Mouse (Mus musculus) lung, postnatal 0 days (tissue): ENCODE results near the gene Ankrd44. TPM values are rescaled to one million over a fixed set of nuclear protein-coding genes. Genes with fewer than 3 reads are reported as not detected.

Experiments
- ATAC-seq: fragments of 200-750 bp; cut with Nextera tagmentation; 2 replicates; pipeline ENCODE4 v1.8.0; 2017; ENCODE audit warnings: moderate library complexity
- DNase-seq: peaks from one replicate; pipeline ENCODE4 v3.0.0-alpha.2; 2016; ENCODE audit warnings: low spot score
- H3K27ac ChIP-seq: fragments of 300-500 bp; sonication (generic); 2 replicates; pipeline ENCODE4 v1.5.1; 2014; ENCODE audit warnings: antibody characterized with exemption, mild to moderate bottlenecking, low read length, mixed read lengths
- H3K27me3 ChIP-seq: fragments of 300-500 bp; sonication (generic); replicated peaks from 2 replicates; pipeline ENCODE4 v1.6.1; 2014; ENCODE audit warnings: low read length, mixed read lengths; ENCODE audit not compliant: insufficient read depth
- H3K36me3 ChIP-seq: fragments of 300-500 bp; sonication (generic); 2 replicates; pipeline ENCODE4 v1.6.1; 2014; ENCODE audit warnings: low read length, mixed read lengths; ENCODE audit not compliant: insufficient read depth
- H3K4me1 ChIP-seq: fragments of 300-500 bp; sonication (generic); 2 replicates; pipeline ENCODE4 v1.6.1; 2014; ENCODE audit warnings: antibody characterized with exemption, low read depth, low read length, mixed read lengths; ENCODE audit not compliant: insufficient read depth
- H3K4me2 ChIP-seq: fragments of 300-500 bp; sonication (generic); replicated peaks from 2 replicates; pipeline ENCODE4 v1.6.1; 2014; ENCODE audit warnings: low read depth, mild to moderate bottlenecking, low read length, moderate library complexity, mixed read lengths
- H3K4me3 ChIP-seq: fragments of 300-500 bp; sonication (generic); 2 replicates; pipeline ENCODE4 v1.5.1; 2014; ENCODE audit warnings: low read depth, low read length
- H3K9ac ChIP-seq: fragments of 300-500 bp; sonication (generic); replicated peaks from 2 replicates; pipeline ENCODE4 v1.6.1; 2014; ENCODE audit warnings: low read depth, mild to moderate bottlenecking
- H3K9me3 ChIP-seq: fragments of 300-500 bp; sonication (generic); 2 replicates; pipeline ENCODE4 v1.6.1; 2016; ENCODE audit warnings: low read length, mixed read lengths
- CTCF ChIP-seq: IDR thresholded peaks from 2 replicates; pipeline ENCODE4 v1.5.1; 2016; ENCODE audit warnings: antibody characterized with exemption, mild to moderate bottlenecking
- EP300 ChIP-seq: IDR thresholded peaks from 2 replicates; pipeline ENCODE4 v1.6.1; 2016; ENCODE audit warnings: antibody characterized with exemption, mild to moderate bottlenecking, control low read depth
- WGBS: fragments of 180-500 bp; shearing (Covaris S2); extraction: QIAGEN DNeasy Blood & Tissue Kit; methylation state at CpG from one replicate; pipeline ENCODE4 v1.1.7; 2014; 5-methylcytosine and 5-hydroxymethylcytosine counted together
- polyA plus RNA-seq: library from polyadenylated mRNA; unstranded; fragments of >200 nt; fragmentation: Nextera tagmentation; extraction: Ambion mirVana; gene quantifications from 2 replicates; pipeline ENCODE4 v1.2.1, GENCODE M21; 2015

The Ankrd44 gene
- polyA plus RNA-seq, 1 experiment from 2014 or later: 16.5 TPM

DNA sequence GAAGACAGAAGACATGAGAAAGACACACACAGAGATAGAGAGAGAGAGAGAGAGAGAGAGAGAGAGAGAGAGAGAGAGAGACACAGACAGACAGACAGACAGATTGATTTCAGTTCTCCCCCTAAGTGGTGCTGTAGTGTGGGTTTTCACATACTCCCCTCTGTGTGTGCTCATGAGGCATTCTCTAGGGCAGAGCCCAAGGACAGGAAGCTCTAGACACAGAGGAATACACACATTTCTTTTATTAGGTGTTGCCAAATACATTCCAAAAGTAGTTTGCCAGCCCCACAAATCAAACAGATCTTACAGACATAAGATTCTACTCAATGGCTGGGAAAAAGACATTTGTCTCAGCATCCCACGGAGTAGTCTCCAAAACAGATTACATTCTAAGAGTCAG is 126.8 kb downstream of the Ankrd44 start:
- no peak overlapping the region for H3K9ac ChIP-seq
- H3K4me1 ChIP-seq: peaks cover 12% of the 10 kb centered on the region; the same call in 1 of the 2 replicates
- H3K27ac ChIP-seq: no peak overlapping the region
- DNase-seq (no peak), ATAC-seq (peak; percentile 33)
- no peaks in the 10 kb centered on the region for H3K27me3 ChIP-seq
- TF ChIP-seq EP300 (no peak), CTCF (no peak)
- H3K4me2 ChIP-seq: no peak overlapping the region
- no peaks in the 10 kb centered on the region for H3K36me3 ChIP-seq
- no peak overlapping the region for H3K4me3 ChIP-seq
- 41% methylated on average over 1 of the region's 1 CpGs for WGBS
- H3K9me3 ChIP-seq: no peaks in the 10 kb centered on the region

DNA sequence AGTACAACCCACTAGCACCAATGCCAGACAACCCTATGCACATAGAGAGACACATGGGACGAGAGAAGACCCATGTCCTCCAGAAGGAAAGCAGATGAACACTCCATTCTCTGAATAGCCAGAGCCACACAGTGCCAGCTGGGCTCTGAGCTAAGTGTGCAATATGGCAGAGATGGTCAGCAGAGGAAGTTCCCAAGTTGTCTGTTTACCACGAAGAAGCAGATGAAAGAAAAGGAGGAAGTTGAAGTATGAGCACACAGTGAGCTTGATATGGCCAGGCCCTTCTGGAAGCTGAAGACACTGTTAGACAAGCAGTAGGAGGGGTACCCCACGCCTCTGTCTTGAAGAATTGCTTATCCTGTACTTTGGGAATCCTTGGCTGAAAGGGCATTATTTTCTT is 127.8 kb downstream of the Ankrd44 start:
- DNase-seq (peak; percentile 39), ATAC-seq (peak; percentile 40; the same call in 1 of the 2 replicates)
- TF ChIP-seq EP300 (no peak), CTCF (no peak)
- H3K9ac ChIP-seq: no peak overlapping the region
- no peaks in the 10 kb centered on the region for H3K27me3 ChIP-seq
- H3K4me1 ChIP-seq: peaks cover 12% of the 10 kb centered on the region; the same call in 1 of the 2 replicates
- H3K36me3 ChIP-seq: no peaks in the 10 kb centered on the region
- no peak overlapping the region for H3K4me3 ChIP-seq
- H3K4me2 ChIP-seq: no peak overlapping the region
- 40% methylated on average over 3 of the region's 3 CpGs for WGBS
- H3K27ac ChIP-seq: no peak overlapping the region
- no peaks in the 10 kb centered on the region for H3K9me3 ChIP-seq

DNA sequence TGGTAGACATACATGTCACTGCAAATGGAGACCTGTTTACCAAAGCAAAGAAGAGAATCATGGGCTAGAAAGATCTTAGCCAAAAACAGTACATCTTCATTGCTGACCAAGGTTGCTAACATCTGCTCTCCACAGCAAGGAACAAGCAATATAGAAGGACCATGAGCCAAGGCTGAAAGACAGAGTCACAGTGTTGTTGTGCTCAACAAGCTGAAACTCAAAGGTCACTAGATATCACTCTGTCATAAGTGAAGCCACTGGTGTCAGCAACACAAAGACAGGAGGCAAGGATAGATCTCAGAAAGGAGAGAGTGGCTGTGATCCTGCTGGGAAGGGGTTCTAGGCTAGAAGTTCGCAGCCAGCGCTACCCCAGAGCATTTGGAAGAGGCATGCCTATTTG is 131.5 kb downstream of the Ankrd44 start:
- TF ChIP-seq EP300 (no peak), CTCF (no peak)
- H3K36me3 ChIP-seq: no peaks in the 10 kb centered on the region
- peaks cover 9% of the 10 kb centered on the region; the same call in 1 of the 2 replicates for H3K4me1 ChIP-seq
- H3K9ac ChIP-seq: no peak overlapping the region
- no peak overlapping the region for H3K4me3 ChIP-seq
- ATAC-seq (no peak), DNase-seq (no peak)
- H3K27me3 ChIP-seq: no peaks in the 10 kb centered on the region
- H3K4me2 ChIP-seq: no peak overlapping the region
- H3K9me3 ChIP-seq: no peaks in the 10 kb centered on the region
- no peak overlapping the region for H3K27ac ChIP-seq
- 86% methylated on average over 2 of the region's 2 CpGs for WGBS

DNA sequence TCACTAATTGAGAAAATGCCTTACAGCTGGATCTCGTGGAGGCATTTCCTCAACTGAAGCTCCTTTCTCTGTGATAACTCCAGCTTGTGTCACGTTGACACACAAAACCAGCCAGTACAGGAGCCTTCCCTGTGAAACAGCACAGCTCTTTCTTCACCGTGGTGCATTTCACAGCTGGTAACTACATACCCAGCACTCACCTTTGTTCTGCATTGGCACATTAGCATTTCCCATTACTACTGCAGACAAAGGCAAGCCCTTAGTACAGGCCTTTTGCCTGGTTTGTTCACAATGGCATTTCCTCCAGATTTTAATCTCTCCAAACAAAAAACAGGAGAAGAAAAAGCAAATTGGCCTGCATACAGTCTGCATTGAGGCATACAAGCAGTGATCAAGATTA is 134.8 kb downstream of the Ankrd44 start:
- Histone ChIP-seq H3K4me3 (no peak overlapping the region), H3K4me1 (peaks cover 8% of the 10 kb centered on the region; the same call in 1 of the 2 replicates), H3K9ac (no peak overlapping the region), H3K4me2 (no peak overlapping the region), H3K9me3 (no peaks in the 10 kb centered on the region), H3K36me3 (no peaks in the 10 kb centered on the region), H3K27ac (no peak overlapping the region), H3K27me3 (no peaks in the 10 kb centered on the region)
- ATAC-seq (no peak), DNase-seq (no peak)
- WGBS: 65% methylated on average over 3 of the region's 3 CpGs
- no peak for TF ChIP-seq EP300
- no peak for TF ChIP-seq CTCF

DNA sequence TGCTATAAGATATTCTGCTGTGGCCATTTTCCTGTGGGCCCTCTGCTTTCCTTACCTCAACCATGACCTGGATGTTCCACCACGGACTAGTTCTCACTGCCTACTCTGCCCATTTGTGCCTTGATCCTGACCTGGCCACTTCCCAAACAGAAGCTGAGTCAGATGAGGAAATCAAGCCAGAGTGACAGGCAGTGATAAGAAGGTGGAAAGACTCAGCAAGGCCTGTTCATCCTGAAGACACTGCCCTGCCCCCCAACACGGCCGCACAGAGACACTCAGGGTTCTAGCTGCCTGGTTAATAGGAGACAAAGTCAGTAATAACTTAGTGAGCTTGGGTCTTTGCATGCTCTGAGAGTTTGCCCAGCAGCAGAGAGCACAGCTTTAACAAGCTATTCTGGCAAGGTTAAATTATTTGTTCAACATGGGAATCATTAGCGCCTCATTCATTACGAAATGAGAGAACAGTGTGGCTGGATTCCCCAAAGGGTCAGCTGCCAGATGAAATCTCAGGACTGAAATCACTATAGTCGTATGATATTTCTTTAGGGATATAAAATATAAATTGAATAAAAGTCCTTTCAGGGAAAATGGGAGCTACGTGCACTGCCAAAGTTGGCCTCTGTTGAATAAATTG is 136.7 kb downstream of the Ankrd44 start:
- 52% methylated on average over 7 of the region's 7 CpGs for WGBS
- Histone ChIP-seq H3K27me3 (no peaks in the 10 kb centered on the region), H3K9me3 (no peaks in the 10 kb centered on the region), H3K4me1 (no peaks in the 10 kb centered on the region), H3K36me3 (no peaks in the 10 kb centered on the region), H3K4me2 (no peak overlapping the region), H3K9ac (no peak overlapping the region), H3K27ac (no peak overlapping the region), H3K4me3 (no peak overlapping the region)
- peak; percentile 35 for DNase-seq
- ATAC-seq: no peak
- no peak for TF ChIP-seq CTCF
- no peak for TF ChIP-seq EP300

DNA sequence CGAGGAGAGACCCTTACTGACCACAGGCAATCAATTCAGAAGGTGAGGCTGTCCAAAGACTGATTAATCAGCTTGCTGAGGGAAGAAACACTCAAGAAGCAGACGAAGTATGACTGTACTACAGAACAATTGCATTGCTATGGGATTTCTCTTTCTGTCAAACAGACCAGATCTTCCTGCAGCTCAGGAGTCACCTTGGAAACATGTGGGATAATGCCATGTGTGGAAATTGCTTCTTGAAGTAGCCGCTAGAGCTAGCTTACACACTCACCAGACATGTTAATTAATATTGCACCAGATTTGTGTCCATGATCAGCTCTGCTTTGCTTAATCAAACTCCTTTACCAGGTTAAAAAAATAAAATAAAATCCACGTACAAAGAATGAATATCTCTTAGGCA is 137.8 kb downstream of the Ankrd44 start:
- H3K4me1 ChIP-seq: no peaks in the 10 kb centered on the region
- no peaks in the 10 kb centered on the region for H3K9me3 ChIP-seq
- TF ChIP-seq EP300 (no peak), CTCF (no peak)
- H3K9ac ChIP-seq: no peak overlapping the region
- ATAC-seq (no peak), DNase-seq (no peak)
- 70% methylated on average over 4 of the region's 4 CpGs for WGBS
- no peak overlapping the region for H3K4me3 ChIP-seq
- H3K27ac ChIP-seq: no peak overlapping the region
- H3K4me2 ChIP-seq: no peak overlapping the region
- no peaks in the 10 kb centered on the region for H3K27me3 ChIP-seq
- H3K36me3 ChIP-seq: no peaks in the 10 kb centered on the region
